ENCODE assay signal across 8 mouse cellular contexts in the genomic region with DNA sequence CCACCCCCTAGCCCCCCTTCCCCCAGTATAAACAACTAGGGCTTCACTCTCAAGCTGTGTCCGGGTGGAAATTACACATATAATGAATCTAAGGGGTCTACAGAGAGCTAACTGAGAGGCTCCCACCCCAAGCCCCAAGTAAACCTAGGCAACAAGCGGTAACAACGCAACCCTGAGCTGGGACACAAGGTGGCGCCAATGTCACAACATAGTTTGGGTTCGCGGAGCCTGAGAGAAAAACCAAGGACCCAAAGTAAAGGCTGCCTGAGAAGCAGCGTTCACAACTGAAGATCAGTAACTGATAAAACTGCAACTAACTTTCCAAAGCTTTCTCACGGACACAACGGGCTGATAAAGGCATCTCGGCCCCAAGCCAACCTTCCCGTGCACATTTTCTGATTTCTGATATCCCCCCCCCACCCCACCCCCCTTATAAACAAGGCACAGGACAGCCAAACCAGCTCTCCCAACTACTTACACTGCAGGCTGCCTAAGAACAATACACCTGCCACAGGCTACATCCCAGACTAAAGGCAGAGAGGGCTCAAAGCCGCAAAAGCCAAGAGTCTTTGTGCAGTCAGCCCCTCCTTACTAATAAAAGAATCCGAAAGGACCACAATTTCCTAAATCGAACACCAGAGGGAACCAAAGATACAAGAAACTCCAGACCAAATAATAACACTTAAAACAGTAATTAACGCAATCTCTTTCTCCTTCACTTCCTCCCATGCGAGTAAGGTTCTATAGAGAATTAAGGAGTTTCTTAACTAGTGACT. TPM values are rescaled to one million over a fixed set of nuclear protein-coding genes. Genes with fewer than 3 reads are reported as not detected.
DNase-seq lines count a peak whose midpoint lies in the region; ATAC-seq and TF ChIP-seq lines count a peak whose summit lies in the region.

No protein-coding gene starts in this region.

- peak overlapping the region; percentile 80 for H3K4me2 ChIP-seq in hindbrain, embryonic 11.5 days (replicated peaks; ENCODE audit: low read depth, low read length)

- H3K27ac ChIP-seq in ES-E14 (ENCODE audit: insufficient read depth, low read depth, low read length, poor library complexity, severe bottlenecking) = no peak overlapping the region
- no peak overlapping the region for H3K27ac ChIP-seq in hindbrain, embryonic 11.5 days (ENCODE audit: low read depth, low read length)

- ATAC-seq in hindbrain, embryonic 11.5 days (ENCODE audit: low FRiP score) = peak; percentile 92

- H3K4me1 ChIP-seq in ES-E14 (ENCODE audit: control insufficient read depth in 2 of 2, insufficient read depth in 2 of 2, low read length in 2 of 2, poor library complexity in 1 of 2) = no peaks in the 10 kb centered on the region
- no peaks in the 10 kb centered on the region for H3K4me1 ChIP-seq in hindbrain, embryonic 11.5 days (replicated peaks; ENCODE audit: control insufficient read depth, insufficient read depth, low read length)

- DNase-seq in ES-E14 (ENCODE audit: low read depth, low spot score) = peak; percentile 75
- DNase-seq in cerebellum, adult 11-12 months = peak; percentile 4
- peak; percentile 83 for DNase-seq in forelimb bud, embryonic 11.5 days (ENCODE audit: low read depth, low spot score)
- DNase-seq in hindbrain, embryonic 11.5 days (ENCODE audit: low spot score) = peak; percentile 91
- DNase-seq in layer of hippocampus, adult 9-11 months = peak; percentile 52
- DNase-seq in lung, postnatal 10 days = peak; percentile 86
- DNase-seq in retina, adult 2 months (ENCODE audit: low read depth, low spot score) = peak; percentile 20
- peak; percentile 42 for DNase-seq in thymus, postnatal 25 days

- peak overlapping the region; percentile 56; the same call in 1 of the 2 replicates for H3K9ac ChIP-seq in ES-E14 (ENCODE audit: insufficient read depth, low read depth, low read length, poor library complexity, severe bottlenecking)
- peak overlapping the region; percentile 51 for H3K9ac ChIP-seq in hindbrain, embryonic 11.5 days (ENCODE audit: low read depth, low read length)

- peak overlapping the region; percentile 55 to 87 for H3K4me3 ChIP-seq in ES-E14 (ENCODE audit: insufficient read depth in 1 of 2, low read depth in 1 of 2, low read length in 2 of 2, poor library complexity in 1 of 2, severe bottlenecking in 1 of 2)
- peak overlapping the region; percentile 34 for H3K4me3 ChIP-seq in hindbrain, embryonic 11.5 days (ENCODE audit: low read depth, low read length)

- H3K27me3 ChIP-seq in hindbrain, embryonic 11.5 days (ENCODE audit: control insufficient read depth, insufficient read depth, low read length) = no peaks in the 10 kb centered on the region

- 2% methylated on average over 16 of the region's 16 CpGs for WGBS in hindbrain, embryonic 11.5 days

- no peaks in the 10 kb centered on the region for H3K9me3 ChIP-seq in ES-E14 (ENCODE audit: control insufficient read depth, insufficient read depth, low read depth, low read length)
- H3K9me3 ChIP-seq in hindbrain, embryonic 11.5 days (ENCODE audit: control insufficient read depth, low read length) = no peaks in the 10 kb centered on the region

- in situ Hi-C loops in ES-E14 (cut with MboI; ENCODE audit: low sequenced_read_pairs in 2 of 2, unreplicated experiment in 2 of 2) = no loop called here

- H3K36me3 ChIP-seq in ES-E14 (ENCODE audit: control insufficient read depth, insufficient read depth, low read length, poor library complexity, severe bottlenecking) = no peaks in the 10 kb centered on the region
- no peaks in the 10 kb centered on the region for H3K36me3 ChIP-seq in hindbrain, embryonic 11.5 days (ENCODE audit: control insufficient read depth, insufficient read depth, low read length)

TF ChIP-seq in ES-E14, 5 proteins besides CTCF, POLR2A, EP300 and RAD21:
- TF ChIP-seq ZNF384 (IDR thresholded peaks at IDR 0.05; ENCODE audit: low read depth, low read length) (no peak), ZC3H11A (IDR thresholded peaks at IDR 0.05; ENCODE audit: borderline replicate concordance, low read depth, low read length) (peak; percentile 81; the same call in 1 of the 2 replicates), HCFC1 (IDR thresholded peaks at IDR 0.05; ENCODE audit: borderline replicate concordance, insufficient read depth, low read length) (no peak), CHD2 (IDR thresholded peaks at IDR 0.05; ENCODE audit: low read depth, low read length) (no peak)

RNA-seq across cellular contexts. Expression of a gene that starts 36.8 kb away (rescaled TPM):
- total RNA-seq in ES-E14 (2012; rRNA removed) = not detected in 2 replicates
- polyA plus RNA-seq in hindbrain, embryonic 11.5 days (2014; fragmentation: Nextera tagmentation; extraction: Ambion mirVana) = 2.1 and 4.5 TPM in 2 replicates

Comparison
In these comparisons a context has a peak if more than half of its experiments do, and no peak if none do; other contexts are left out.
1. DNase-seq: peak in every context shown above with its lines; median percentile 91 in hindbrain, embryonic 11.5 days; 86 in lung, postnatal 10 days; 83 in forelimb bud, embryonic 11.5 days; 75 in ES-E14; 52 in layer of hippocampus, adult 9-11 months; 42 in thymus, postnatal 25 days; 20 in retina, adult 2 months; 4 in cerebellum, adult 11-12 months.